Mouse (Mus musculus) CH12.LX (cell line): ENCODE measurements around the gene Asap3. TPM values are rescaled to one million over a fixed set of nuclear protein-coding genes. Genes with fewer than 3 reads are reported as not detected.

Source experiments
- DNase-seq: peaks from one replicate; pipeline ENCODE4 v3.0.0-alpha.2; 2013; ENCODE audit errors: extremely low read depth
- H3K27ac ChIP-seq: 2 replicates; pipeline ENCODE4 v1.5.1; 2012; ENCODE audit warnings: low read depth, mild to moderate bottlenecking, control low read depth, moderate library complexity; ENCODE audit not compliant: insufficient read depth
- H3K27me3 ChIP-seq: replicated peaks from 2 replicates; pipeline ENCODE3; 2012; ENCODE audit warnings: inconsistent platforms
- H3K36me3 ChIP-seq, 2 experiments: replicated peaks in 1 of 2; 2 replicates each; pipeline versions ENCODE3 to v1.6.1; 2012; ENCODE audit warnings: inconsistent platforms in 1 of 2, low read length in 1 of 2, mild to moderate bottlenecking in 1 of 2, mixed read lengths in 1 of 2, moderate library complexity in 1 of 2; ENCODE audit not compliant: control insufficient read depth in 1 of 2, insufficient read depth in 1 of 2
- H3K4me1 ChIP-seq, 2 experiments: 2 replicates each; pipeline ENCODE4 v1.6.1; 2012; ENCODE audit warnings: inconsistent platforms in 1 of 2, moderate library complexity in 1 of 2; ENCODE audit not compliant: insufficient read depth in 2 of 2, control insufficient read depth in 1 of 2
- H3K4me2 ChIP-seq: 2 replicates; pipeline ENCODE4 v1.6.1; 2012; ENCODE audit warnings: low read depth, mild to moderate bottlenecking, control low read depth; ENCODE audit not compliant: poor library complexity, insufficient read depth, severe bottlenecking
- H3K4me3 ChIP-seq, 3 experiments: fragments of 150-350 bp in 1 of 3; sonication (generic) in 1 of 3; replicated peaks in 1 of 3; 2 replicates each; pipeline versions ENCODE3 to v1.5.1; 2011 to 2012; ENCODE audit warnings: low read depth in 2 of 3, low read length in 2 of 3, mild to moderate bottlenecking in 2 of 3, moderate library complexity in 2 of 3, control low read depth in 1 of 3, improper control_type of control experiment in 1 of 3, inconsistent platforms in 1 of 3, mixed read lengths in 1 of 3; ENCODE audit not compliant: poor library complexity in 1 of 3
- H3K79me2 ChIP-seq: replicated peaks from 2 replicates; pipeline ENCODE4 v1.6.1; 2012; ENCODE audit warnings: mild to moderate bottlenecking, moderate library complexity; ENCODE audit not compliant: control insufficient read depth, poor library complexity, insufficient read depth, severe bottlenecking; ENCODE audit errors: extremely low read depth
- H3K9ac ChIP-seq: 2 replicates; pipeline ENCODE4 v1.6.1; 2012; ENCODE audit warnings: low read depth, mild to moderate bottlenecking, control low read depth, moderate library complexity; ENCODE audit not compliant: insufficient read depth
- H3K9me3 ChIP-seq: replicated peaks from 2 replicates; pipeline ENCODE3; 2012; ENCODE audit warnings: low read length, inconsistent platforms, mixed read lengths
- BHLHE40 ChIP-seq: IDR thresholded peaks from 2 replicates; pipeline ENCODE4 v1.6.1; 2011; ENCODE audit warnings: mild to moderate bottlenecking, low read depth, low read length, improper control_type of control experiment
- CTCF ChIP-seq, 2 experiments: IDR thresholded peaks in 1 of 2; conservative IDR thresholded peaks in 1 of 2; 2 replicates each; pipeline ENCODE4 v1.5.1; 2011 to 2012; ENCODE audit warnings: low read depth in 2 of 2, low read length in 2 of 2, improper control_type of control experiment in 1 of 2, inconsistent platforms in 1 of 2, mild to moderate bottlenecking in 1 of 2, moderate library complexity in 1 of 2
- E2F4 ChIP-seq: IDR thresholded peaks from 2 replicates; pipeline ENCODE4 v1.6.1; 2011; ENCODE audit warnings: low read depth, low read length, improper control_type of control experiment; ENCODE audit not compliant: insufficient replicate concordance
- GABPA ChIP-seq: IDR thresholded peaks from 2 replicates; pipeline ENCODE4 v1.6.1; 2012; ENCODE audit warnings: low read depth, low read length, improper control_type of control experiment, inconsistent platforms; ENCODE audit not compliant: insufficient replicate concordance
- HCFC1 ChIP-seq: IDR thresholded peaks from 2 replicates; pipeline ENCODE4 v1.6.1; 2012; ENCODE audit warnings: low read depth, mild to moderate bottlenecking, inconsistent platforms, low read length, improper control_type of control experiment
- IRF4 ChIP-seq: IDR thresholded peaks from 2 replicates; pipeline ENCODE4 v1.6.1; 2014; ENCODE audit warnings: low read depth, mild to moderate bottlenecking, inconsistent platforms, low read length, improper control_type of control experiment
- JUN ChIP-seq: IDR thresholded peaks from 2 replicates; pipeline ENCODE4 v1.6.1; 2011; ENCODE audit warnings: low read depth, mild to moderate bottlenecking, low read length, improper control_type of control experiment, moderate library complexity; ENCODE audit not compliant: insufficient read depth
- MAFK ChIP-seq: IDR thresholded peaks from 2 replicates; pipeline ENCODE4 v1.6.1; 2011; ENCODE audit warnings: low read length, improper control_type of control experiment; ENCODE audit not compliant: insufficient replicate concordance
- MEF2A ChIP-seq: IDR thresholded peaks from 2 replicates; pipeline ENCODE4 v1.6.1; 2014; ENCODE audit warnings: low read depth, mild to moderate bottlenecking, inconsistent platforms, low read length, improper control_type of control experiment, borderline replicate concordance
- MXI1 ChIP-seq: IDR thresholded peaks from 2 replicates; pipeline ENCODE4 v1.6.1; 2011; ENCODE audit warnings: mild to moderate bottlenecking, low read depth, low read length, improper control_type of control experiment
- NELFE ChIP-seq: IDR thresholded peaks from 2 replicates; pipeline ENCODE4 v1.6.1; 2011; ENCODE audit warnings: low read depth, low read length, improper control_type of control experiment
- PAX5 ChIP-seq: IDR thresholded peaks from 2 replicates; pipeline ENCODE4 v1.6.1; 2012; ENCODE audit warnings: low read length, inconsistent platforms, mixed read lengths
- POLR2A ChIP-seq: IDR thresholded peaks from 2 replicates; pipeline ENCODE4 v1.6.1; 2011; ENCODE audit warnings: low read depth, mild to moderate bottlenecking, improper control_type of control experiment, low read length
- POLR2AphosphoS2 ChIP-seq: IDR thresholded peaks from 2 replicates; pipeline ENCODE4 v1.6.1; 2011; ENCODE audit warnings: low read depth, low read length, improper control_type of control experiment
- RAD21 ChIP-seq: IDR thresholded peaks from 2 replicates; pipeline ENCODE4 v1.6.1; 2011; ENCODE audit warnings: low read depth, mild to moderate bottlenecking, low read length, improper control_type of control experiment, moderate library complexity
- SIN3A ChIP-seq: IDR thresholded peaks from 2 replicates; pipeline ENCODE4 v1.6.1; 2012; ENCODE audit warnings: low read length, improper control_type of control experiment, inconsistent platforms
- SMC3 ChIP-seq: IDR thresholded peaks from 2 replicates; pipeline ENCODE4 v1.6.1; 2011; ENCODE audit warnings: low read depth, low read length, improper control_type of control experiment
- TCF12 ChIP-seq: IDR thresholded peaks from 2 replicates; pipeline ENCODE4 v1.6.1; 2014; ENCODE audit warnings: low read depth, mild to moderate bottlenecking, inconsistent platforms, low read length, improper control_type of control experiment
- USF1 ChIP-seq: IDR thresholded peaks from 2 replicates; pipeline ENCODE4 v1.6.1; 2014; ENCODE audit warnings: low read depth, mild to moderate bottlenecking, inconsistent platforms, low read length, improper control_type of control experiment
- dilution Hi-C: fragments of 300-500 bp; cut with MboI; formaldehyde crosslinking; loops from 2 replicates; pipeline ENCODE4 v1.14.3; 2020; ENCODE audit warnings: low sequenced_read_pairs; ENCODE audit not compliant: extremely low pct_unique_long_range_greater_than_20kb, extremely low pct_ligation_motif_present
- in situ Hi-C: fragments of 300-500 bp; cut with MboI; formaldehyde crosslinking; loops from 3 replicates; pipeline ENCODE4 v1.14.3; 2019; ENCODE audit warnings: low sequenced_read_pairs, low pct_ligation_motif_present, low pct_unique_long_range_greater_than_20kb, mixed read lengths
- polyA plus RNA-seq: library from polyadenylated mRNA; unstranded; fragments of >175 nt; gene quantifications from 2 replicates; pipeline ENCODE4 v1.2.1, GENCODE M21; 2012; ENCODE audit warnings: low read depth; ENCODE audit not compliant: insufficient read length
- total RNA-seq, 2 experiments: library from RNA; depleted of rRNA; stranded (reverse); fragments of 300-350 nt in 1 of 2; fragments of >200 nt in 1 of 2; gene quantifications; 2 replicates each; pipeline ENCODE4 v1.2.3; 2012 to 2014

The Asap3 gene
- total and polyA plus RNA-seq, 3 experiments: 0.07 to 0.08 TPM; not detected in 1

- in situ Hi-C loops: loop anchor here (5.0 kb wide), 1 partner anchor 40 kb away; no protein-coding TSS in a partner anchor
- Histone ChIP-seq H3K36me3 (no peaks in the 10 kb centered on the region), H3K27me3 (peaks cover 41% of the 10 kb centered on the region), H3K4me1 (peaks cover 0 to 8% of the 10 kb centered on the region in 2 experiments; a peak in 2 of 4 replicates), H3K4me2 (no peak overlapping the region), H3K4me3 (no peak overlapping the region), H3K79me2 (no peaks in the 10 kb centered on the region), H3K27ac (no peak overlapping the region), H3K9me3 (no peaks in the 10 kb centered on the region), H3K9ac (no peak overlapping the region)
- no peak for TF ChIP-seq TCF12
- no peak for TF ChIP-seq MXI1
- TF ChIP-seq SMC3: peak; percentile 62
- no peak for TF ChIP-seq BHLHE40
- TF ChIP-seq SIN3A: no peak
- peak; percentile 74 to 90 for TF ChIP-seq CTCF (conservative IDR thresholded peaks at IDR 0.05 in 1 of 2, IDR thresholded peaks at IDR 0.05 in 1 of 2; ENCODE audit: low read depth in 2 of 2, low read length in 2 of 2)
- TF ChIP-seq RAD21: peak; percentile 87
- TF ChIP-seq IRF4: peak; percentile 10; the same call in 1 of the 2 replicates
- TF ChIP-seq POLR2AphosphoS2: no peak
- TF ChIP-seq E2F4: no peak
- dilution Hi-C loops: no loop called here
- DNase-seq: peak; percentile 61
Observed at GRCm38 (mm10) chr4:136202509-136202908, 3.7 kb upstream of the Asap3 start.

GRCm38 (mm10) chr4:136204775-136205174 is 1.4 kb upstream of the Asap3 start:
- in situ Hi-C loops: loop anchor here (5.0 kb wide), 2 partner anchors 38 to 42 kb away; no protein-coding TSS in a partner anchor
- Histone ChIP-seq H3K4me3 (no peak overlapping the region), H3K79me2 (no peaks in the 10 kb centered on the region), H3K4me2 (no peak overlapping the region), H3K36me3 (no peaks in the 10 kb centered on the region), H3K9ac (no peak overlapping the region), H3K4me1 (peaks cover 3 to 8% of the 10 kb centered on the region in 2 experiments; a peak in 3 of 4 replicates), H3K9me3 (no peaks in the 10 kb centered on the region), H3K27ac (no peak overlapping the region), H3K27me3 (peaks cover 60% of the 10 kb centered on the region)
- dilution Hi-C loops: no loop called here
- no peak for DNase-seq
- no peak for TF ChIP-seq NELFE
- TF ChIP-seq TCF12: no peak
- no peak for TF ChIP-seq MAFK
- TF ChIP-seq CTCF (conservative IDR thresholded peaks at IDR 0.05 in 1 of 2, IDR thresholded peaks at IDR 0.05 in 1 of 2; ENCODE audit: low read depth in 2 of 2, low read length in 2 of 2): no peak
- no peak for TF ChIP-seq JUN
- no peak for TF ChIP-seq SMC3

GRCm38 (mm10) chr4:136206943-136207342 is 778 bp downstream of the Asap3 start:
- in situ Hi-C loops: loop anchor here (5.0 kb wide), 1 partner anchor 35 kb away; no protein-coding TSS in a partner anchor
- Histone ChIP-seq H3K9me3 (no peaks in the 10 kb centered on the region), H3K36me3 (no peaks in the 10 kb centered on the region), H3K4me2 (peak overlapping the region; percentile 85), H3K9ac (peak overlapping the region; percentile 55; the same call in 1 of the 2 replicates)
- DNase-seq: no peak
- TF ChIP-seq POLR2A (no peak), MEF2A (no peak), GABPA (no peak), HCFC1 (no peak), PAX5 (no peak), USF1 (no peak)
- TF ChIP-seq, all 38 proteins: peak for 0
- H3K79me2 ChIP-seq: no peaks in the 10 kb centered on the region
- dilution Hi-C loops: no loop called here
- H3K4me3 ChIP-seq: no peak overlapping the region
- H3K27me3 ChIP-seq: peaks cover 72% of the 10 kb centered on the region
- peaks cover 3 to 8% of the 10 kb centered on the region in 2 experiments; a peak in 3 of 4 replicates for H3K4me1 ChIP-seq
- no peak overlapping the region for H3K27ac ChIP-seq
